Mouse (Mus musculus): ENCODE results near the gene Dand5. TPM values are rescaled to one million over a fixed set of nuclear protein-coding genes. Genes with fewer than 3 reads are reported as not detected.
A peak's percentile ranks its signal among the peaks of the same experiment; 100 is the strongest.

Gene Dand5
- polyA plus RNA-seq, 1 experiment: 6.7 TPM

GRCm38 (mm10) chr8:84799136-84799931, 23.3 kb downstream of the Dand5 start:
- peak overlapping the region; percentile 95 for H3K4me2 ChIP-seq (ENCODE audit: low read depth)
- H3K27me3 ChIP-seq (ENCODE audit: control insufficient read depth, insufficient read depth, insufficient read length): no peaks in the 10 kb centered on the region
- peaks cover 49% of the 10 kb centered on the region for H3K79me2 ChIP-seq (ENCODE audit: control insufficient read depth, insufficient read depth)
- H3K4me3 ChIP-seq: peak overlapping the region; percentile 51
- TF ChIP-seq TCF12 (IDR thresholded peaks at IDR 0.05; ENCODE audit: insufficient read depth, poor library complexity, severe bottlenecking) (no peak), POLR2A (IDR thresholded peaks at IDR 0.05; ENCODE audit: insufficient read length, low read depth) (peak; percentile 63), USF1 (IDR thresholded peaks at IDR 0.05; ENCODE audit: low read depth) (no peak), MYOD1 (IDR thresholded peaks at IDR 0.05; ENCODE audit: control insufficient read depth in 1 of 3, insufficient read length in 2 of 3, low read depth in 2 of 3) (peak in 1 of 3 experiments; percentile 7), POLR2AphosphoS2 (IDR thresholded peaks at IDR 0.05; ENCODE audit: insufficient read length, low read depth) (peak; percentile 41), MYOG (IDR thresholded peaks at IDR 0.05; ENCODE audit: control insufficient read depth in 1 of 3, insufficient read depth in 1 of 3, insufficient read length in 2 of 3, low read depth in 2 of 3) (peak in 2 of 3 experiments; percentile 19 to 21)
- peak overlapping the region; percentile 98 for H3ac ChIP-seq (ENCODE audit: control insufficient read depth, insufficient read length)
- peaks cover 6% of the 10 kb centered on the region for H3K36me3 ChIP-seq (ENCODE audit: control insufficient read depth, insufficient read depth)

- Histone ChIP-seq H3K27me3 (ENCODE audit: control insufficient read depth, insufficient read depth, insufficient read length) (no peaks in the 10 kb centered on the region), H3K4me2 (ENCODE audit: low read depth) (peak overlapping the region; percentile 95), H3K79me2 (ENCODE audit: control insufficient read depth, insufficient read depth) (peaks cover 55% of the 10 kb centered on the region), H3K4me3 (peak overlapping the region; percentile 51), H3ac (ENCODE audit: control insufficient read depth, insufficient read length) (peak overlapping the region; percentile 98), H3K36me3 (ENCODE audit: control insufficient read depth, insufficient read depth) (peaks cover 6% of the 10 kb centered on the region)
- no peak for TF ChIP-seq POLR2AphosphoS2 (IDR thresholded peaks at IDR 0.05; ENCODE audit: insufficient read length, low read depth)
- TF ChIP-seq TCF3 (IDR thresholded peaks at IDR 0.05; ENCODE audit: insufficient read length, low read depth): no peak
- TF ChIP-seq POLR2A (IDR thresholded peaks at IDR 0.05; ENCODE audit: insufficient read length, low read depth): no peak
- TF ChIP-seq MYOD1 (IDR thresholded peaks at IDR 0.05; ENCODE audit: control insufficient read depth in 1 of 3, insufficient read length in 2 of 3, low read depth in 2 of 3): no peak
- TF ChIP-seq TCF12 (IDR thresholded peaks at IDR 0.05; ENCODE audit: insufficient read depth, poor library complexity, severe bottlenecking): no peak
- no peak for TF ChIP-seq REST (IDR thresholded peaks at IDR 0.05; ENCODE audit: insufficient read depth, insufficient read length)
These were observed 24.0 kb downstream of the Dand5 start for GRCm38 (mm10) chr8:84798446-84799135.

GRCm38 (mm10) chr8:84797971-84798370, 24.7 kb downstream of the Dand5 start:
- H3K36me3 ChIP-seq (ENCODE audit: control insufficient read depth, insufficient read depth): peaks cover 6% of the 10 kb centered on the region
- no peaks in the 10 kb centered on the region for H3K27me3 ChIP-seq (ENCODE audit: control insufficient read depth, insufficient read depth, insufficient read length)
- no peak overlapping the region for H3ac ChIP-seq (ENCODE audit: control insufficient read depth, insufficient read length)
- TF ChIP-seq TCF3 (IDR thresholded peaks at IDR 0.05; ENCODE audit: insufficient read length, low read depth) (no peak), POLR2AphosphoS2 (IDR thresholded peaks at IDR 0.05; ENCODE audit: insufficient read length, low read depth) (peak; percentile 26)
- H3K4me3 ChIP-seq: peak overlapping the region; percentile 51
- H3K79me2 ChIP-seq (ENCODE audit: control insufficient read depth, insufficient read depth): peaks cover 62% of the 10 kb centered on the region
- H3K4me2 ChIP-seq (ENCODE audit: low read depth): peak overlapping the region; percentile 95

GRCm38 (mm10) chr8:84797256-84797797, 25.3 kb downstream of the Dand5 start:
- H3K27me3 ChIP-seq (ENCODE audit: control insufficient read depth, insufficient read depth, insufficient read length): no peaks in the 10 kb centered on the region
- no peak overlapping the region for H3ac ChIP-seq (ENCODE audit: control insufficient read depth, insufficient read length)
- H3K4me3 ChIP-seq: no peak overlapping the region
- H3K4me2 ChIP-seq (ENCODE audit: low read depth): no peak overlapping the region
- peaks cover 6% of the 10 kb centered on the region for H3K36me3 ChIP-seq (ENCODE audit: control insufficient read depth, insufficient read depth)
- TF ChIP-seq POLR2AphosphoS2 (IDR thresholded peaks at IDR 0.05; ENCODE audit: insufficient read length, low read depth): no peak
- no peak for TF ChIP-seq SRF (IDR thresholded peaks at IDR 0.05; ENCODE audit: control insufficient read depth, insufficient read length, low read depth)
- no peak for TF ChIP-seq REST (IDR thresholded peaks at IDR 0.05; ENCODE audit: insufficient read depth, insufficient read length)
- TF ChIP-seq MYOG (IDR thresholded peaks at IDR 0.05; ENCODE audit: control insufficient read depth in 1 of 3, insufficient read depth in 1 of 3, insufficient read length in 2 of 3, low read depth in 2 of 3): no peak
- TF ChIP-seq CEBPB (IDR thresholded peaks at IDR 0.05; ENCODE audit: insufficient read depth, poor library complexity, severe bottlenecking): no peak
- TF ChIP-seq POLR2A (IDR thresholded peaks at IDR 0.05; ENCODE audit: insufficient read length, low read depth): no peak
- peaks cover 68% of the 10 kb centered on the region for H3K79me2 ChIP-seq (ENCODE audit: control insufficient read depth, insufficient read depth)

- Histone ChIP-seq H3K79me2 (ENCODE audit: control insufficient read depth, insufficient read depth) (peaks cover 96% of the 10 kb centered on the region), H3ac (ENCODE audit: control insufficient read depth, insufficient read length) (no peak overlapping the region), H3K27me3 (ENCODE audit: control insufficient read depth, insufficient read depth, insufficient read length) (no peaks in the 10 kb centered on the region), H3K4me3 (no peak overlapping the region), H3K36me3 (ENCODE audit: control insufficient read depth, insufficient read depth) (peaks cover 6% of the 10 kb centered on the region), H3K4me2 (ENCODE audit: low read depth) (no peak overlapping the region)
- no peak for TF ChIP-seq POLR2AphosphoS2 (IDR thresholded peaks at IDR 0.05; ENCODE audit: insufficient read length, low read depth)
- no peak for TF ChIP-seq MYOD1 (IDR thresholded peaks at IDR 0.05; ENCODE audit: control insufficient read depth in 1 of 3, insufficient read length in 2 of 3, low read depth in 2 of 3)
- no peak for TF ChIP-seq CEBPB (IDR thresholded peaks at IDR 0.05; ENCODE audit: insufficient read depth, poor library complexity, severe bottlenecking)
- no peak for TF ChIP-seq TCF12 (IDR thresholded peaks at IDR 0.05; ENCODE audit: insufficient read depth, poor library complexity, severe bottlenecking)
- TF ChIP-seq MAX (IDR thresholded peaks at IDR 0.05; ENCODE audit: low read depth): no peak
- TF ChIP-seq SRF (IDR thresholded peaks at IDR 0.05; ENCODE audit: control insufficient read depth, insufficient read length, low read depth): no peak
- TF ChIP-seq USF1 (IDR thresholded peaks at IDR 0.05; ENCODE audit: low read depth): no peak
- no peak for TF ChIP-seq POLR2A (IDR thresholded peaks at IDR 0.05; ENCODE audit: insufficient read length, low read depth)
- TF ChIP-seq E2F4 (IDR thresholded peaks at IDR 0.05; ENCODE audit: insufficient read depth): no peak
- no peak for TF ChIP-seq REST (IDR thresholded peaks at IDR 0.05; ENCODE audit: insufficient read depth, insufficient read length)
- TF ChIP-seq MYOG (IDR thresholded peaks at IDR 0.05; ENCODE audit: control insufficient read depth in 1 of 3, insufficient read depth in 1 of 3, insufficient read length in 2 of 3, low read depth in 2 of 3): no peak
These were observed 28.1 kb downstream of the Dand5 start for GRCm38 (mm10) chr8:84794486-84794885.
